Mouse (Mus musculus) bone marrow macrophage, adult 2 months (primary cell): ENCODE data around the gene Slco1a4.

ENCODE experiments used
- CTCF ChIP-seq: IDR thresholded peaks from 2 replicates; pipeline ENCODE4 v1.5.1; 2012; ENCODE audit warnings: low read depth, mild to moderate bottlenecking, low read length, moderate library complexity
- POLR2A ChIP-seq: IDR thresholded peaks from 2 replicates; pipeline ENCODE4 v1.6.1; 2012; ENCODE audit warnings: mild to moderate bottlenecking, low read depth, low read length, borderline replicate concordance

- TF ChIP-seq CTCF, result no peak
- no peak for TF ChIP-seq POLR2A
Measured at GRCm38 (mm10) chr6:141774476-141774875, 81.5 kb downstream of the Slco1a4 start.
